Mouse (Mus musculus) kidney, postnatal 14 days (tissue): ENCODE measurements around the gene Banp.

ENCODE experiments used
- DNase-seq: peaks from one replicate; pipeline ENCODE4 v3.0.0; 2022; ENCODE audit warnings: mixed read lengths

Banp gene

DNA sequence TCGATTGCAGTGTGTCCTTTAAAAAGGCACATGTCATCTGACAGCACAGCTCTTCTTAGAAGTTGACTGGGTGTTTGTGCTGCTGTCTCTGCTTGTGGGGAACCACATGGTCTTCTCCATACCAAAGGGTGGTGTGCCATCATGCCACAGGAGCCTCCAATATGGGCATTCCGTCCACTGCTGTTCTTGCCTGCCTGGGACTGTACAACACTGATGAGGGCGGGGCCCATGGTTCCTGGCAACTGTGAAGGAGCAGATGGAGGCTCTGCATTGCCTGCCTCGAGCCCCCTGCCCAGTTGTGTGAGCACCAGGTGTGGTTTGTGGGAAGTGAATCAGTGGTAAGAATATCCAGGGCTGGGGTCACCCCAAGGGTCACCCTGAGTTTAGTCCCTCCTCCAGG lies 73.2 kb downstream of the Banp start:
- DNase-seq: no peak

DNA sequence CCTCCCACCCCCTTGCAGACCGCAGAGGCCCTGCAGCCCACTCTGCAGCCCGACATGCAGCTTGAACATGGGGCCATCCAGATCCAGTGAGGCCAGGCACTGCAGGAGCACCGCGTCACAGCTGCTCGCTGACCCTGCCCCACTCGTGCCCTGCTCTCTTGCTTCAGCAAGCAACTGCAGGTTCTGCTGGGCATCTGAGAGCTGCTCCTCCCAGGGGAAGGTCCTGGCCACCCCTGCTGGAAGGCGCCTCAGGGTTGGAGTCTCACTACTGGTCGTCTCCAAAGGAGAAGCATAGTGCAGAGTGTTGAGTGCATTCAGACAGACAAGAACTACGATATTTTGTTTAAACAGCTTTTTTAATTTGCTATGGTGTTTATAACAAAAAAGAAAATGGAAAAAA lies 76.0 kb downstream of the Banp start:
- no peak for DNase-seq

DNA sequence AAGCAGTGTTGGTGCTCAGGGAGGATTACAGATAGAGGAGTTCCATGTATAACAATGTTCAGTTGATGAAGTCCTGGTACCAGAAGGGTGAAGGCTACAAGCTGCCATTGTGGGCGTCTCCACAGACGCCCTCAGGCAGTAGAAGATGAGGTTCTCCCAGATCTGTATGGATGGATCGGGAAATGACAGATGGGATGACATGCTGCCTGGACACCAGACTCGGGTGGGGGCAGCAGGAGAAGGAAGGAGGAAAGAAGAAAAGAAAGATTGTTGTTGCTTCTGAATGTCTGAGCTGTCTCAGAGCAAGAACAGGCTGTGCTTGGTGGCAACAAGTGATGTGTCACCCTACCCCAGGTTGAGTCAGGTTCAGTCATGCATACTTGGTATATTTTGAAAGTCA lies 78.6 kb downstream of the Banp start:
- no peak for DNase-seq

DNA sequence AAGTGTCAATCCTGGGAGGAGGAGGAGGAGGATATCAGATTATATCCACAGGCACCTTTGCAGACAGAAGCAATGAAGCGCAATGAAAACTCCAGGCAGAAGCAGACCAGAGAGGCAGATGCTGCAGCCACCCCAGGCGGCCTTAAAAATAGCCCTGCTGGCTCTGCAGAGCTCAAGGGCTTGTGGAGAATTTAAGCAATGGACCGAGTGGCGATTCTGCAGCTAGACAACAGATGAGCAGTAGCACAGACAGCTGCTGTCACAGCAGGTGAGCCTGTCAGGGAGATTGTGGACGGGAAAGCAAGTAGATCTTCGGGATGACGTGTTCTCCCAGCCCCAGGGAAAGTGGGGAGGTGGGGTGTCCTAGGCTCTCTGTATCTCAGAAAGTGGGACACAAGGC lies 81.4 kb downstream of the Banp start:
- DNase-seq: no peak

DNA sequence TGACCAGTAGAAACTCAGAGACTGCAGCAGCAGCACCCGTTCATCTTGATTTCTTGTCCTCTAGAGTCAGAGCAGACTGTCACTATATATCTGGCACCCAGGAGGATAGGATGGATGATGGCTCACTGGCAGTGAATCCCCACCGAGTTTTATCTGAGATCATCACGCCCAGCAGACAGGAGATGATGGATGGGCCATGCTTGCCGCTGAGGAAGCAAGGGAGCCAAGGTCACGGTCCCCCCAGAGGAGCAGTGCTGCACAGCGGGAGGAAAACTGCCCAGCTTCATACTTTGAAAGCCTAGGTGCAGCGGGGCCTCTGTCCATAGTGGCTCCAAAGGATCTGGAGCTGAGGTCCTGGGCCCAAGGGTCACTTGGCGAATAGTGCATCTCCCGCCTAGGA lies 83.2 kb downstream of the Banp start:
- peak; percentile 26 for DNase-seq

DNA sequence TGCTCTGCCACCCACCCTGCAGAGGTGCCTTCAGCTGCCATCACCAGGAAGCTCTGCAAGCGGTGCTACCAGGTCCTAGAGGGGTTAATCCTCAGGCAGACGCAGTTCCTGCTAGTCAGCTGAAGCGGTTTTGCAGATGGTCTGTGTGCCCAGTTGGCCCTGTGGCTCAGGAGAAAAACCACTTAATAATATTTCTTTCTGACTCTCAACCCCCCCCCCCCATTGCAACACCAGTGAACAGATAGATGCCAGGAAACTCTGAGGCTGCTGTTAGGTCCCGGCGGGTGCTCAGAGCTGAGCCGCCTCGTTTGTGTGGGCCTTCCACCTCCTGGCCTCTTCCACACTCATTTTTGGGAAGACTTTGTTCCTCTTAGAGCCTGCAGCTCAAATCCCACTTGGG lies 86.0 kb downstream of the Banp start:
- no peak for DNase-seq

DNA sequence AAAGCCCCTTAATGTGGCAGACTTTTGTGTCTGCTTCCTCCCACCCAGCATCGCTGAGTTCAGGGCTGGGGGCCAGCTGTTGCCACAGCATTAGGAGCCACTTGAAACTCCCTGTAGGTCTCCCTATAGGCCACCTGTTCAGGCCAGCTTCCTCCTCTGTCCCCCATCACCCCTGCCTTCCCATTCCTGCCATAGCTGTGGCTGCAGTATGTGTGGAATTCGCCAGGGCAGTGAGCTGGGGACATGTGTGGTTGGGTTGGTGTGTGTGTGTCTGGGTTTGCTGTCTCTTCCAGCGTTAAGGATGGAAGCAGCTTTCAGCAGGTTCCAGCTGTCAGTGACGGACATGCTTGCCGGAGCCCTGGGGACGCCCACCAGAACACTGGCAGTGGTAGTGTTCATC lies 86.8 kb downstream of the Banp start:
- no peak for DNase-seq

DNA sequence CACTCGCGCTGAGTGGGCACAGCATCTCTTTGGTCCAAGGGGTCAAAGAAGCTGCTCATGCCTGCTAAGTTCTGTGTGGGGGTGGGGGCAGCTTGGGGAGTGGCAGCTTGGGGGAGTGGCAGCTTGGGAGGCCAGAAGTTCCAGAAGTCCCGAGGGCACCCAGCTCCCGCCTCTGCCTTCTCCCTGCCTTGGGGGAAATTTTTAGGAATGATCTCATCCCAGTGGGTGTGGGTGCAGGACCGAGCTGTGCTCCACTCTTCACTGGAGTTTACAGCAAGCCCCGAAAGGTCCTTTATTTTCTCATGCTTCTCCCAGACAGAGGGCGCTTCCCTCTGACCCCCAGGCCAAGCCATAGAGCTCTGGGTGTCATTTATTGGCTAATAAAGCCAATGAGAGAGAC lies 87.7 kb downstream of the Banp start:
- DNase-seq: no peak

DNA sequence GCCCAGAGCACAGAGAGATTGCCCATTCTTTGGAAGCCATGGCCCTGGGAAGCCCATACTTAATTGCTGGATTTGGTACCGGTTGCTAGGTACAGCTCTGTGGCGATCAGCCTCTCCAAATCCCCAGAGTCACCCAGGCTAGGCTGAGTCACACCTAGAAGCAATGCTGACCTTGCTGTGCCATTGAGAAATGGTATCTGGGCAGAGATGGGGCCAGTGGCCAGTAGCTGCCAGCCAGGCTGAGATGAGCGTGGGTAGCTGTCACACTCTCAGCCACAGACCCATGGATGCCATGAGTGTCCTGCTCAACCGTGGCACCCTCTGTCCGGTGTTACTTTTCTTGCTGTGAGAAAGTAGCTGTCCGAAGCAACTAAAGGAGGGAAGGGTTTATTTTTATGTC lies 88.5 kb downstream of the Banp start:
- no peak for DNase-seq

DNA sequence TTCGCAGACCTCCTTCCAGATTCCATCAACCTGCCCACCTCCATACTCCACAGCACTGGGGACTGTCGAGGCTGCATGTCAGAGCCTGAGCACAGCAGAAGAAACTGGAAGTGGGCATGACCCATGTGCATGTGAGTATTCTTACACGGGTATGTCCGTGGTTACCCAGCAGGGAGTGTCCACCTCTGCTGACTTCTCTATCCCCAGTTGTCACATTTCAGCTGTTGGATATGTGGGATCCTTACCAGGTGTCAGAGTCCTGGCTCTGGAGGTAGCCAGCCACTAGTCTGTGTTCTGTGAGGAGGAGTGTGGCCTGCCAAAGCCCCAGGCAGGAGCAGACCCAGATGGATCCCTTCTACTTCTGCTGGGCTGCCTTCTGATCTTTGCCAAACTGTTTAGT lies 89.9 kb downstream of the Banp start:
- DNase-seq: no peak

DNA sequence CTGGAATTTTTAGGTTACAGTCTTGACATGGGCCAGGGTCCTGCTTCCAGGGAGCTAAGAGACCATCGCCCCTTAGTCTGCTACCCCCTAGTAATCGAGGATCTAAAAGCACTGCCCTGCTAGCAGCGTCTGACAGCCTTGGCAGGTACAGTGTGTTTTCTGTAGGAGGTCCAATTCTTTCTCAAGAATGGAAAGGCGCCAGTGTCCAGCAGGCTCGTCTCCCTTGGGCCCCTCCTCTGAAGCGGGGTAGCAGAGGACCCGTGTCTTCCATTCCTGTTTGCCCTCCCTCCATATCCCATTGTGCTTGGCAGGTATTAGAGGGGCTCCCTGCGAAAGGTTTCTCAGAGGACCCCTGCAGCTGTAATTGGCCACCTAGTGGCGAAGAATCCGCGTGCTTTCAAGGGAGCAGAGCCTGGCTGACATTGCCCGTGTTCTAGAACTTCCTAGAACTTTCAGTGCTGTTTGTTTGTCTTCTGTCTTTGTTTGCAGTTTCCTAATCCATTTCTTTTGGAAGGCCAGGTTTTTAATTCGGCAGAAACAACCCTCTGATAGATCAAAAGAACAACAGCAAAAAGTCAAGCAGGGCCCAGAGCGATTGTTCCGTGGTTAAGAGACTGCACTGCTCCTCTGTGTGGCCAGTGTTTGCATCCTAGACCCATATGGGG lies 97.8 kb downstream of the Banp start:
- DNase-seq: no peak

DNA sequence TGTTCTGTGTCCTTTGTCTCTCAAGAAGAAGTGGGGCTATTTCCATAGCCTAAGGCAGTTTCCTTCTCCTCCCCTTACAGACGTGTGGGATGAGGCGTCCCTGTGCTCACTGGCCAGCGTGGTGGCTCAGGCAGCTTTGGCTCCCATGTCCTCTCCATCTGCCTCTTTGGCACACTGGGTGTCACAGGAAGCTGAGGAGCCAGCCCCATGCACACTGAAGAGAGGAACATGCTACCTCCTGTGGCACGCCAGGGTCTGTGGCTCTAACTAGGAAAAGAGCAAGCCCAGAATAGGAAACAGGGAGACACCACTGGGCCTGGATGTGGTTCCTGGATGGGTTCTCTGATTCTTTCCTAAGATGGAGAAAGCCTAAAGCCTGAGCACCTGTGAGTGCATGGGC lies 99.7 kb downstream of the Banp start:
- DNase-seq: no peak

DNA sequence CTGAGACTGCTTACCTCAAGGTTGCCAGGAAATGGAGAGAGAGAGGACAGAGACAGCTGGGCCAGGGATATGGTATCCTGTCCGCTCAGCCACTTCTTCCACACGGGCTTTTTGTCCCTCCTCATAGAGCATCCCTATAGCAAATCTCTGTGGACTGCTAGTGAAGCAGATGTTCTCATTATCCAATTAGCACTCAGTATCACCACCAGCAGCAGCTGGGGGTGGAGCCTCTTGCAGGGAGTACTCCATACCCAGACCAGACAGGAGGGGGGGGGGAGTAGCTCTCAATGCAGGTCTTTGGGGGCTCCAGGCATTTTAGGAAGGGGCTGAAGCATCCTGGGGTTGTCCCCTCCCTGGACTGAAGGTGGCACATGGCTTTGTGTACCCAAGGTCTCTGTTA lies 100.4 kb downstream of the Banp start:
- no peak for DNase-seq

DNA sequence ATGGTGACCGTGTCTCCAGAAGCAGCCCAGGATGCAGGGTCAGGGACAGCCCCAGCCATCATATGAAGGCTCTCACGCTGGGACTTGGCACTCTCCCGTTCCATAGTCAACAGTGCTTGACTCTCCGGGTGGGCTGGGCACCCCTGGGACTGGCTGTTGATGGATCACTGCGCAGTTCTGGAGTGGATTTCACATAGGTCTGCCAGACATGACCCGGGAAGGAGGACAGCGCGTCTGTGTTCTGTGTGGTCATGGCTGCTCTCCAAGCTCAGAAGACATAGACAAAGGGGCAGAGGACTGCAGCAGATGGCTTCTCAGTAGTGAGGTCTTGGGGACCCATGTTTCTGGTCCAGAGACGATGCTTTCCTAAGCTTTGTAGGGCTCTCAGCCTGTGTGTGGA lies 101.1 kb downstream of the Banp start:
- DNase-seq: no peak

DNA sequence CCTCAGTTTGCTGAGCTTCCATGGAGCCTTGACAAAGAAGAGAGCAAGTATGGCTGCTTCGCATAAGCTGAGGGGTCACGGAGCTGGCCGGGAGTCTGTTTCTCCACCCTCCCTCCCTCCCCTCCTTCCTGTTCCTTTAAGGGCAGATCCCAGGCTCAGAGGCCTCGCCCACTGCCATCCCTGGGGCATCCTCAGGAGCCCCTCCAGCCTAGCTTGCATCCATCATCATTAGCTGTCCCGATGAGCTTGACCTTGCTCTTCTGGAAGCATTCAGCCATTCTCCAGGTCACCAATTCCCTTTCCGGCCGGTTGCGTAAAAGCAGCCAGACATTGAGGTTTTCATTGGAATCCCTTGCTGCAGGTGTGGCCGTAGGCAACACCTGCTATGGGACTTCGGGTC lies 105.8 kb downstream of the Banp start:
- DNase-seq: no peak

DNA sequence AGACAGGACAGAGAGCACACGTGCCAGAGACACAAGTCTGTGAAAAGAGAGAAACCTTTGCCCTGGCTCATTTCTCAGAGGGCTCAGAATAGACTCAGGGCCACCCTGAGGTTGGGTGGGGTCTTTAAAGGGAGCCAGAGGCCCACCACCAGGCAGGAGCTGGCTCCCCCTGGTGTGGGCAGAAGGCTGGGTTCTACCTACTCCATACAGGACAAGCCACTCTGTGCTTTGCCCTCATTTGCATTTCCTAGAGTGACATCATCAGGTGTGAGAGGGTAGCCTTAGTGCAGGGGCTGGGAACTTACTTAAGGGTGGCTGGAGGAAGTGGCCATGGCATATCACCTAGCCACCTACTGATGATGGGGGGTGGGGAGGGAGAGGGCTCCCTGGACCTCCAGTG lies 106.6 kb downstream of the Banp start:
- no peak for DNase-seq

DNA sequence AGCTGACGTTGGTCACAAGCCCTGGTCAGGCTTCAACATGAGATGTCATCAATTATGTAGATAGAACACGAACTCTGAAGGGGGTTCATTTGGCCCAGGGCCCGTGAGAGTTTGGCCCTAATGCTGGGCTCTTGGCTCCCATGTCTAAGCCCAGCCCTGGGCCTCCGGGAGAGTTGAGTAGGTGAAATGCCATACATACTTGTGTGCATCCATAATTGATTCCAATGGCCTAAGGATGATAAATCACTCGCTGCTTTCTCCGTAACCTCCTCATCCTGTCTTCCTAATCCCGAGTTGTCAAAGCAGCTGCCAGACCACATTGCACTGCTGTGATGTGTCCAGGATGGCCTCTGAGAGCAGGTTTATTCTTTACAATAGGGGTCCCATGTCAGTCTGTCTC lies 107.3 kb downstream of the Banp start:
- DNase-seq: peak; percentile 74

DNA sequence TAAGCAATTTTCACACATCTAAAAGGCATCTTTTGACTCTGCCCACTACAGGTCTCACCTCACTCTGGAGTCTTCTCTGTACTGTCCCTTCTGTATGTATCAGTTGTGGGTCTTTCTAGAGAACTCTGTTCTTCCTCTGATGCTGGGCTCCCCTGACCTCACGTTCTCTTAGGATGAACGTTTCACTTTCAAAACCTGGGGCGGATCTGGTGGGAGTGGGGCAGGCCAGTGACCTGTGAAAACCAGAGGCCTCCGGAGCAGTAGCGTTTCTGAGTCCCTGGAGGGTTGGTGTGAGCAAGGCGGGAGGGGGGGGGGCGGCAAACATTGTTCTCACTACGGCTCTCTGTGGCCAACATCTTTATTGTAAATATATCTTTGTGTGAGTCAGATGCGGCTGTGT lies 109.0 kb downstream of the Banp start:
- DNase-seq: no peak

DNA sequence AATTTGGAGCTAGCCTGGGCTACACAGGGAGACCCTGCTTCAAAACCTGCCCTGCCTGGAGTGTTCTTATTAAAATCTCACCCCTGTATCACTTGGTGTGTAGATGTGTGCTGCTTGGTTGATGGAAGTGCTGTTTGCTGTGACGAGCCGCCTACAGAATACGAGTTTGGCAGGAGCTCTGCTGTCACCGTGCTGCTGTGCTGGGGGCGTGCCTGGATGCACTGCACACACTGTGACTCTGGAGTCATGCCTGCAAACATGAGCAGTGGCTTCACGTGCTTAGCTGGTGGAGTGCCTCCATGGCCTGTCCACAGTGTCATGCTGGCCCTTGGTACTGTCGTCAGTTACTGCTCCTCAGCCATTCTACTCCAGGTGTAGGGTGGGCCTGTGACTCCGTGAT lies 109.4 kb downstream of the Banp start:
- no peak for DNase-seq

DNA sequence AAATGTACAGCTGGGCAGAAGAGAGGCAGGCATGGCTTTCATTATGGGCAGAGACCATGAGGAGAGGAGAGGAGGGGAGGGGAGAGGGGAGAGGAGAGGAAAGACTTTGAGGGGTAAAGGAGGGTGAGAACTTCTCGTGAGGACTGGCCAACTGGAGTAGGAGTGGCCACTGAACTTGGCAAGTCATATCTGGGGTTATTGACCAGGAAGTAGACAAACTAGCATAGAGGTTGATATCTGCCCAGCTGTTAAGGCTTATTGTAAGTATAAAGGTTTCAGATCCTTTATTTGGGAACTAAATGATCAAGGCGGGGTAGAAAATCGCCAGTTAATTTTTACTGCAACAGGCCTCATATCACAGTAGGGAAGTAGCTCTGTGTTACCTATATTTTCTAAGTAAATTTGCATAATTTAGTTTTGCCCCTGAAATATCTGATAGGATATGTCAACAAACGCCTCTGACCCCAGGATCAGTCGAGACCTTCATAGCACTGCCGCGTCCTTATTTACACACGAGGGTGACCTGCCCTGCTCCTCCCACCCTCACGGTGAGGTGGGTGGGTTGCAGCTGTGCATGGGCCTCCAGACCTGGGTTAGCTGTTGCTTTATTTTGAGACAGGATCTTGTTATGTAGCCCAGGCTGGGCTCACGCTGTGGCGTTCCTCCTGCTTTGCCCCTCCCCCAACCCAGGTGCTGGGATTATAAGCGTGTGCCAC lies 113.1 kb downstream of the Banp start:
- DNase-seq: no peak

DNA sequence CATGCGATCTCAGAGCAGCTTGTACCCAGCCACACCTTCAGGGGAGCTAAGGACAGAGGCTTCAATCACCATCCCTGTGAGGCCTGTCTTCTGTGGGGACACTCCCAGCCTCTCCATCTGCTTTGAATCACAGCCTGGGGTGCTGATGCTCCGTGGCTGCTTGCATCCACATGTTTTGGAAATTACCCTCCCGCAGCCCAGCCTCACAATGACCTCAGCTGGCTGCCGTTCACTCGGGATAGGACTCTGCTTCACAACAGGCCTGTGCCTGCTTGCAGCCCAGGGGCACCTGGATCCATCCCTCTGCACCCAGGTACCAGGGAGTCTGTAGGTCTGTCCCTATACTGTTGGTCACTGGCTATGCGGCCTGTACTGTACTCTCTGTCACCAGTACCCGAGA lies 114.8 kb downstream of the Banp start:
- no peak for DNase-seq

DNA sequence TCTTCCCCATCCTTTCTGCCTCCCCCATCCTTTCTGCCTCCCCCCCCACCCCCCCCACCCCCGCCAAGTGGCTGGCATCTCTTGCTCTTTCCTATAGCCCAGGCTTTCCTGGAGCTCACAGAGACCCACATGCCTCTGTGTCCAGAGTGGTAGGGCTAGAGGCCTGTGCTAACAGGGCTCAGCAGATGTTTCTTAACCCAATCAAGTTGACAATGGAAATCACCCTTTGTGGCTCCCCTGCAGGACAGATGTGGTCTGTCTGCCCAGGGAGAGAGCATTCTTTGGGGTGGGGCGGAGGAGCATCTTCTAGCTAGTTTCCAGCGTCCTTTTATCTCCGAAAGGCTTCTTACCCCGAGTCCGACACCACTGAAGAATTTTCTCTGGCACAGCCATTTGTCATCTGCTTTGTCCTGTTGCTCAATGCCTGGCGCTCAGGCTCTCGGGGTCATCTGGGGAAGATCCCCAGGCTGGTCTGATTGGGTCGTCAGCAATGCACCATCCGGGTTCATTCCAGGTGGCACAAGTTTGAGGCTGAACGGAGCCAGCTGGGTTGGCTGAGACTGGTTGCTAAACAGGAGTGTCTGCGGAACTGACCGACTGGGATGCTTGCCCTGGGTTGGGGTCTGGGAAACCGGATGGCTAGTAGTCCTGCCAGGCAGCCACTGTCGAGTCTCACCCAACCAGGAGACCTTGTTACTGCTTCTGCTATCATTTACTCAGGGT lies 118.4 kb downstream of the Banp start:
- no peak for DNase-seq

DNA sequence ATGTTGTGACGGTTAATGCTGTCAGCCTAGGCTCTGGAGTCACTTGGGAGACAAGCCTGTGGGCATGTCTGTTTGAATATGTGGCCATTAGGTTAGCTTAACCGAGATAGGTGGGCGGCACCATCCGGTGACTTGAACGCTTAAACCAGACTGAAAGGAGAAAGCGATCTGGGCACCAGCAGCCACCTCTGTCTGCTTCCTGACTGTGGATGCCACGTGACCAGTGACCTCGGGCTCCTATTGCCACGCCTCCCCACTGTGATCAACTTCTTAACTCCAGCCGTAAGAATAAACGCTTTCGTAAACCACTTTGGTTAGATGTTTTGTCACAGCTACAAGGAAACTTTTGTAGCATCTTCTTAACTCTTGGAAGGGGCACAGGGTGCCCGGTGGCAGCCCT lies 119.1 kb downstream of the Banp start:
- no peak for DNase-seq

DNA sequence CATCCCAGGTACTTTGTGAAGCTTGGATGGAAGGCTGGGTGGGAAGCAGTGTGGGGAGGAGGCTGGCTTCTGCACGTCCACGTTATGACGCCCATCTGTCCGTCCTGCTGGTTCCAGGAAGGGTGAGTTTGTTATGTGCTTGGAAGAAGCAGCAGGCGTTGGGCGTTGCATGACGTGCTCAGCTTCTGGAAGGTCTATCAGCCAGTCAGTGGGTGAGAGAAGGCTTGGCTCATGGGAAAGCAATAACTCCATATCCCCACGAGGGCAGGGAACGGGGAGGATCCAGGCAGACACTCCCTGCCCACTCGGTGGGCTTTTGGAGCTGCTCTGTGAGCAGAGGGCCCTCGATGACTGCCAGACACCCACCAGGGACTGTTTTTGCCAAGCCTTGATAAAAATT lies 119.7 kb downstream of the Banp start:
- no peak for DNase-seq
